Mouse (Mus musculus) kidney, adult 8-10 months (tissue): ENCODE results near the gene Ppp4r3b.
A peak's percentile ranks its signal among the peaks of the same experiment; 100 is the strongest.

Experiments used
- DNase-seq, 2 experiments: peaks; one replicate each; pipeline ENCODE4 v3.0.0; 2022

The Ppp4r3b gene

GRCm38 (mm10) chr11:29172563-29173124 is at the start of gene Ppp4r3b:
TSS of gene Ppp4r3b (plus strand) at chr11:29172890.
- peak; percentile 99 for DNase-seq

- no peak for DNase-seq
Observed at GRCm38 (mm10) chr11:29129862-29130384, 42.8 kb upstream of the Ppp4r3b start.

GRCm38 (mm10) chr11:29130385-29131355 is 42.0 kb upstream of the Ppp4r3b start, which contains the start of gene Pnpt1:
TSS of gene Pnpt1 (plus strand) at chr11:29130744.
- DNase-seq: peak; percentile 86 to 92

- no peak for DNase-seq
Observed at GRCm38 (mm10) chr11:29140671-29141070, 32.0 kb upstream of the Ppp4r3b start.

GRCm38 (mm10) chr11:29148901-29149300 is 23.8 kb upstream of the Ppp4r3b start:
- DNase-seq: no peak

- DNase-seq: no peak
Observed at GRCm38 (mm10) chr11:29163569-29163968, 9.1 kb upstream of the Ppp4r3b start.

GRCm38 (mm10) chr11:29171959-29172391 is 715 bp upstream of the Ppp4r3b start:
- DNase-seq: peak; percentile 72 to 75

GRCm38 (mm10) chr11:29173125-29173631 is 488 bp downstream of the Ppp4r3b start:
- peak; percentile 53 to 59 for DNase-seq

- DNase-seq: peak in 1 of 2 experiments; percentile 2
Observed at GRCm38 (mm10) chr11:29173706-29174436, 1.2 kb downstream of the Ppp4r3b start.

GRCm38 (mm10) chr11:29179319-29179718 is 6.6 kb downstream of the Ppp4r3b start:
- DNase-seq: no peak

GRCm38 (mm10) chr11:29180657-29181056 is 8.0 kb downstream of the Ppp4r3b start:
- DNase-seq: no peak

- DNase-seq: no peak
Observed at GRCm38 (mm10) chr11:29181751-29182150, 9.1 kb downstream of the Ppp4r3b start.

GRCm38 (mm10) chr11:29188981-29189380 is 16.3 kb downstream of the Ppp4r3b start:
- no peak for DNase-seq

GRCm38 (mm10) chr11:29203653-29204052 is 31.0 kb downstream of the Ppp4r3b start:
- no peak for DNase-seq

GRCm38 (mm10) chr11:29209774-29210173 is 37.1 kb downstream of the Ppp4r3b start:
- DNase-seq: no peak

GRCm38 (mm10) chr11:29216196-29216595 is 43.5 kb downstream of the Ppp4r3b start:
- DNase-seq: no peak

- no peak for DNase-seq
Observed at GRCm38 (mm10) chr11:29219055-29219454, 46.4 kb downstream of the Ppp4r3b start.

GRCm38 (mm10) chr11:29222310-29222709 is 49.6 kb downstream of the Ppp4r3b start:
- no peak for DNase-seq

- DNase-seq: no peak
Observed at GRCm38 (mm10) chr11:29224754-29225153, 52.1 kb downstream of the Ppp4r3b start.

- DNase-seq: no peak
Observed at GRCm38 (mm10) chr11:29228957-29229356, 56.3 kb downstream of the Ppp4r3b start.

- DNase-seq: no peak
Observed at GRCm38 (mm10) chr11:29233569-29233968, 60.9 kb downstream of the Ppp4r3b start.

GRCm38 (mm10) chr11:29237364-29237763 is 64.7 kb downstream of the Ppp4r3b start:
- no peak for DNase-seq

GRCm38 (mm10) chr11:29238047-29238446 is 65.4 kb downstream of the Ppp4r3b start:
- DNase-seq: no peak
